Mouse (Mus musculus): ENCODE measurements around the gene Dmrt1. TPM values are rescaled to one million over a fixed set of nuclear protein-coding genes. Genes with fewer than 3 reads are reported as not detected.
A peak's percentile ranks its signal among the peaks of the same experiment; 100 is the strongest.

Gene Dmrt1
- polyA plus RNA-seq, 1 experiment from 2014 or later = 0.14 TPM

GRCm38 (mm10) chr19:25622291-25623251 lies 117.2 kb downstream of the Dmrt1 start:
- Histone ChIP-seq H3K27ac (ENCODE audit: low read depth, low read length) (no peak overlapping the region), H3K9me3 (replicated peaks; ENCODE audit: control insufficient read depth, low read length) (no peaks in the 10 kb centered on the region), H3K4me1 (ENCODE audit: control insufficient read depth, insufficient read depth, low read length) (no peaks in the 10 kb centered on the region), H3K4me2 (peak overlapping the region; percentile 56), H3K9ac (ENCODE audit: low read depth, low read length) (no peak overlapping the region), H3K27me3 (ENCODE audit: control insufficient read depth, insufficient read depth, low read length) (peaks cover 76% of the 10 kb centered on the region), H3K36me3 (ENCODE audit: control insufficient read depth, insufficient read depth, low read length) (no peaks in the 10 kb centered on the region), H3K4me3 (ENCODE audit: low read depth, low read length) (peak overlapping the region; percentile 23)
- ATAC-seq (replicated peaks; ENCODE audit: insufficient number of reproducible peaks, low FRiP score, low TSS enrichment) = peak; percentile 18; the same call in 1 of the 2 replicates
- 27% methylated on average over 54 of the region's 54 CpGs for WGBS (ENCODE audit: insufficient replicate concordance)

GRCm38 (mm10) chr19:25628490-25628889 lies 123.1 kb downstream of the Dmrt1 start:
- no peak for ATAC-seq (replicated peaks; ENCODE audit: insufficient number of reproducible peaks, low FRiP score, low TSS enrichment)
- Histone ChIP-seq H3K9me3 (replicated peaks; ENCODE audit: control insufficient read depth, low read length) (no peaks in the 10 kb centered on the region), H3K4me3 (ENCODE audit: low read depth, low read length) (no peak overlapping the region), H3K9ac (ENCODE audit: low read depth, low read length) (no peak overlapping the region), H3K4me1 (ENCODE audit: control insufficient read depth, insufficient read depth, low read length) (no peaks in the 10 kb centered on the region), H3K27me3 (ENCODE audit: control insufficient read depth, insufficient read depth, low read length) (peaks cover 56% of the 10 kb centered on the region), H3K27ac (ENCODE audit: low read depth, low read length) (no peak overlapping the region), H3K36me3 (ENCODE audit: control insufficient read depth, insufficient read depth, low read length) (no peaks in the 10 kb centered on the region), H3K4me2 (no peak overlapping the region)
- WGBS (ENCODE audit: insufficient replicate concordance) = 12% methylated on average over 9 of the region's 9 CpGs

GRCm38 (mm10) chr19:25635119-25635518 lies 129.7 kb downstream of the Dmrt1 start:
- no peaks in the 10 kb centered on the region for H3K4me1 ChIP-seq (ENCODE audit: control insufficient read depth, insufficient read depth, low read length)
- peaks cover 15% of the 10 kb centered on the region for H3K27me3 ChIP-seq (ENCODE audit: control insufficient read depth, insufficient read depth, low read length)
- no peak for ATAC-seq (replicated peaks; ENCODE audit: insufficient number of reproducible peaks, low FRiP score, low TSS enrichment)
- no peaks in the 10 kb centered on the region for H3K36me3 ChIP-seq (ENCODE audit: control insufficient read depth, insufficient read depth, low read length)
- no peak overlapping the region for H3K4me2 ChIP-seq
- H3K9ac ChIP-seq (ENCODE audit: low read depth, low read length) = no peak overlapping the region
- no peak overlapping the region for H3K27ac ChIP-seq (ENCODE audit: low read depth, low read length)
- 77% methylated on average over 5 of the region's 5 CpGs for WGBS (ENCODE audit: insufficient replicate concordance)
- H3K4me3 ChIP-seq (ENCODE audit: low read depth, low read length) = no peak overlapping the region
- no peaks in the 10 kb centered on the region for H3K9me3 ChIP-seq (replicated peaks; ENCODE audit: control insufficient read depth, low read length)

- Histone ChIP-seq H3K4me3 (ENCODE audit: low read depth, low read length) (peak overlapping the region; percentile 23; the same call in 1 of the 2 replicates), H3K27me3 (ENCODE audit: control insufficient read depth, insufficient read depth, low read length) (peaks cover 10% of the 10 kb centered on the region), H3K36me3 (ENCODE audit: control insufficient read depth, insufficient read depth, low read length) (no peaks in the 10 kb centered on the region), H3K4me1 (ENCODE audit: control insufficient read depth, insufficient read depth, low read length) (no peaks in the 10 kb centered on the region), H3K27ac (ENCODE audit: low read depth, low read length) (no peak overlapping the region), H3K9ac (ENCODE audit: low read depth, low read length) (no peak overlapping the region), H3K9me3 (replicated peaks; ENCODE audit: control insufficient read depth, low read length) (no peaks in the 10 kb centered on the region), H3K4me2 (peak overlapping the region; percentile 55)
- WGBS (ENCODE audit: insufficient replicate concordance) = 12% methylated on average over 22 of the region's 22 CpGs
- ATAC-seq (replicated peaks; ENCODE audit: insufficient number of reproducible peaks, low FRiP score, low TSS enrichment) = no peak; the same call in 1 of the 2 replicates
Observed at GRCm38 (mm10) chr19:25635622-25636244, 130.3 kb downstream of the Dmrt1 start.

DNA sequence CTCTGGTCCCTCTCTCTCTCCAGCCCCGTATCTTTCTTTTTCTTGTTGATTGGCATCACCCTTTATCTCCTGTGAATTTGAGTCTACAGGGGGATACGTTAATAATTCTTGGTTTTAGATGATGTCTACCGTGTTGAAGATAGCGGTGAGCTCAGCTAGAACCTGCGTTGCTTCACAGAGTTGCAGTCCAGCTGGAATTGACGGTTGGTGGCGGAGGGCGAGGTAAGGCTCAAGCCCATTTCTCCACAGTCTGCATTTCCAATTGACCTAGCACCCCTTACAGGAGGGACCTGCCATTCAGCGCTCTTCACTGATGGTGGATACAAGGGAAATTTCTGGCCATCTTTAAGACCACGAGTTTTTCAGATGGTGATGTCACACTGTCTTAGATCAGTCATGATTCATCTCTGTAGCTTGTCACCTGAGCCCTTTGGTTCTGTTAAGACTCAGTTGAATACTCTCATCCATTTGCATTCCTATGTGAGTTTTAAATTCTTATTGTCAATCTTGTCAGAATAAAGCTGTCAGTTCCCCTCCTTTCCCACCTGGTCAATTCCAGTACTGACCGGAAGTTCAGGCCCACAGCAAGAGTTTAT lies 133.4 kb downstream of the Dmrt1 start:
- H3K27me3 ChIP-seq (ENCODE audit: control insufficient read depth, insufficient read depth, low read length) = peaks cover 8% of the 10 kb centered on the region

DNA sequence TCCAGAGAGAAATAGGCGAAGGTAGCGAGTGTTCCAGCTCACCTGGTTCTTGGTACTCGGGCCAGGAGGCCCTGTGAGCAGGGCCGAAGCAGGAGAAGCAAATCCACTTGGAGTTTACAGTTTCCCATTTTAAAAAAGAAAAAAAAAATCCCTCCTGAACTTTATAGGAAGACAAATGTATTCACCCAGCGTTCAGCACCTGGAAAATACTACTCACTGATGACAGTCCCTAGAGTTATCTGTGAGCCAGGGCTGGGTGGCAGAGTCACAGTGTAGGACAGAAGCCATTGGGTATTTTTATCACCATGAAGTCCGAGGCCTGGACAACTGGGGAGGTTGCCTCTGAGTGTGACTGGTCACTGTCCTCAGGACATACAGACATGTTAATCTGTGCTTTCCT lies 136.4 kb downstream of the Dmrt1 start:
- ATAC-seq (replicated peaks; ENCODE audit: insufficient number of reproducible peaks, low FRiP score, low TSS enrichment) = no peak
- Histone ChIP-seq H3K4me2 (no peak overlapping the region), H3K9ac (ENCODE audit: low read depth, low read length) (no peak overlapping the region), H3K4me1 (ENCODE audit: control insufficient read depth, insufficient read depth, low read length) (no peaks in the 10 kb centered on the region), H3K9me3 (replicated peaks; ENCODE audit: control insufficient read depth, low read length) (no peaks in the 10 kb centered on the region), H3K36me3 (ENCODE audit: control insufficient read depth, insufficient read depth, low read length) (no peaks in the 10 kb centered on the region), H3K27me3 (ENCODE audit: control insufficient read depth, insufficient read depth, low read length) (peaks cover 3% of the 10 kb centered on the region; the same call in 1 of the 2 replicates), H3K27ac (ENCODE audit: low read depth, low read length) (no peak overlapping the region), H3K4me3 (ENCODE audit: low read depth, low read length) (no peak overlapping the region)
- WGBS (ENCODE audit: insufficient replicate concordance) = 79% methylated on average over 6 of the region's 6 CpGs

More for the DNA sequence above, 133.4 kb downstream of the Dmrt1 start:
- ATAC-seq (replicated peaks; ENCODE audit: insufficient number of reproducible peaks, low FRiP score, low TSS enrichment) = no peak
- Histone ChIP-seq H3K9me3 (replicated peaks; ENCODE audit: control insufficient read depth, low read length) (no peaks in the 10 kb centered on the region), H3K9ac (ENCODE audit: low read depth, low read length) (no peak overlapping the region), H3K4me1 (ENCODE audit: control insufficient read depth, insufficient read depth, low read length) (no peaks in the 10 kb centered on the region), H3K4me2 (no peak overlapping the region), H3K36me3 (ENCODE audit: control insufficient read depth, insufficient read depth, low read length) (no peaks in the 10 kb centered on the region), H3K27ac (ENCODE audit: low read depth, low read length) (no peak overlapping the region), H3K4me3 (ENCODE audit: low read depth, low read length) (no peak overlapping the region)
- 60% methylated on average over 11 of the region's 11 CpGs for WGBS (ENCODE audit: insufficient replicate concordance)

GRCm38 (mm10) chr19:25647136-25647535 lies 141.7 kb downstream of the Dmrt1 start:
- no peaks in the 10 kb centered on the region for H3K9me3 ChIP-seq (replicated peaks; ENCODE audit: control insufficient read depth, low read length)
- 68% methylated on average over 3 of the region's 3 CpGs for WGBS (ENCODE audit: insufficient replicate concordance)
- no peak overlapping the region for H3K4me2 ChIP-seq
- no peak for ATAC-seq (replicated peaks; ENCODE audit: insufficient number of reproducible peaks, low FRiP score, low TSS enrichment)
- no peaks in the 10 kb centered on the region for H3K36me3 ChIP-seq (ENCODE audit: control insufficient read depth, insufficient read depth, low read length)
- H3K27me3 ChIP-seq (ENCODE audit: control insufficient read depth, insufficient read depth, low read length) = no peaks in the 10 kb centered on the region
- no peak overlapping the region for H3K27ac ChIP-seq (ENCODE audit: low read depth, low read length)
- no peak overlapping the region for H3K4me3 ChIP-seq (ENCODE audit: low read depth, low read length)
- H3K4me1 ChIP-seq (ENCODE audit: control insufficient read depth, insufficient read depth, low read length) = no peaks in the 10 kb centered on the region
- H3K9ac ChIP-seq (ENCODE audit: low read depth, low read length) = no peak overlapping the region

DNA sequence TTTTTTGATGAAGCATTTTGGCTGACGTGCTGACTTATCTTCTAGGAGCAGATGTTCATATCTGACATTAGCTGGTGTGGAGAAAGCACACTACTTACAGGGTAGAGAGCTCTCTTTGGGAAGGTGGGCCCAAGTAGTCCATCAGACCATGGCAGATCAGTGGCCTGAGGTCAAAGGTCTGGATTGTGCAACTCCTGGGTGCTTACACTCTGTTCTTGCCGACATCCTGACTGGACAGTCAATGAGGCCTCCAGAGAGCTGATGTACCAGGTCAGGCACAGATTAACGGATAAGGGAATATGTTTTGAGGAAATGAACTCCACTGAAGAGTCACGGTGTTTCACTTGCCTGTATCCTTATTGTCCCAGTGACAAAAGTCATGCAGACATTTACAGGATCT lies 143.3 kb downstream of the Dmrt1 start:
- WGBS (ENCODE audit: insufficient replicate concordance) = 67% methylated on average over 4 of the region's 4 CpGs
- H3K27me3 ChIP-seq (ENCODE audit: control insufficient read depth, insufficient read depth, low read length) = no peaks in the 10 kb centered on the region
- no peak overlapping the region for H3K4me3 ChIP-seq (ENCODE audit: low read depth, low read length)
- H3K36me3 ChIP-seq (ENCODE audit: control insufficient read depth, insufficient read depth, low read length) = no peaks in the 10 kb centered on the region
- no peak overlapping the region for H3K27ac ChIP-seq (ENCODE audit: low read depth, low read length)
- no peak for ATAC-seq (replicated peaks; ENCODE audit: insufficient number of reproducible peaks, low FRiP score, low TSS enrichment)
- no peak overlapping the region for H3K9ac ChIP-seq (ENCODE audit: low read depth, low read length)
- no peak overlapping the region for H3K4me2 ChIP-seq
- H3K4me1 ChIP-seq (ENCODE audit: control insufficient read depth, insufficient read depth, low read length) = no peaks in the 10 kb centered on the region
- no peaks in the 10 kb centered on the region for H3K9me3 ChIP-seq (replicated peaks; ENCODE audit: control insufficient read depth, low read length)

Data from heart, embryonic 11.5 days (tissue).